Mouse (Mus musculus): ENCODE measurements around the gene C2cd2l.

Gene C2cd2l

GRCm38 (mm10) chr9:44327064-44327711 is 7.1 kb upstream of the C2cd2l start:
- POLR2A ChIA-PET: interaction anchor here (0.5 to 16.0 kb wide), 73 partner anchors 7 to 260 kb away, joined by 3 to 483 read pairs (median 6); partner anchors contain the start of genes H2afx (in 4 of the 4), Cbl (in 3 of the 4), Hinfp (in 3 of the 4) and Hmbs (in 3 of the 4)
- CTCF ChIA-PET: interaction anchor here in 3 of 4 experiments (0.6 to 2.3 kb wide), 11 partner anchors 16 to 258 kb away, joined by 3 to 16 read pairs (median 4); partner anchors contain the start of genes Cbl (in 1 of the 3), Ccdc153 (in 1 of the 3), Hinfp (in 1 of the 3) and Hmbs (in 1 of the 3)

DNA sequence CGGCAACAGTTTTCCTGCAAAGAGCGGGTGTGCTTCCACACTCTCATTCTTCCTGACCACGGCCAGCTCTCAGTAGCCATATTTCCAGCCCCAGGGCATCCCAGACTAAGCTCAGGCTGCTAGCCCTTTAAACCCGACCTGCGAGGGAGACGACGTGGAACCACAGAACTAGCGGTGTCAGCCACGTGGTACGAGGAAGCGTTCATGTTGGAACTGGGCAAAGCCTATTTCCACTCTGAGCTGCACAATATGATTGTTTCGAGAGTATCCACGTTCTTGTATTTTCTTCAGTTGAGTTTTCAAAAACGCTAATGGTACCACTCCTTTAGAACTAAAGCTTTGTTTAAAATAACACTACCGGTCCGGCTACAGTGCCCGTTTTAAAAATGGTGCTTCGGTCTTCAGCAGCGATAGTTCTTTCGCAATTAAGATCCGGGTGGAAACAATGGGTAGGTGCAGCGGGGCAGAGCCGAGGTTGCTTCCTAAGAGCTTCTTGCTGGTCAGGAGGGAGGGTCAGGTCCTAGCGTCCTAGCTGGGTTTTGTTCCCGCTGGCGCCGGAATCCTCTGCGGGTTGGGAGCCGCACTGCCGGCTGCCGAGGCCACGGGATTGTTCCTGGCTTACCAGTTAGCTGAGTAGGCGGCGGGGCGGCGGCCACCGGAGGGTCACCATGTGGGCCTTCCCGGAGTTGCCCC is 6.4 kb upstream of the C2cd2l start:
- ChIA-PET POLR2A (interaction anchor here (0.5 to 16.0 kb wide), 85 partner anchors 7 to 441 kb away, joined by 3 to 483 read pairs (median 6); partner anchors contain the start of genes H2afx (in 4 of the 4), Cbl (in 3 of the 4), Hinfp (in 3 of the 4) and Hmbs (in 3 of the 4)), CTCF (interaction anchor here in 3 of 4 experiments (0.6 to 2.3 kb wide), 15 partner anchors 16 to 250 kb away, joined by 3 to 16 read pairs (median 4); partner anchors contain the start of genes Cbl (in 1 of the 3), Ccdc153 (in 1 of the 3), Hinfp (in 1 of the 3) and Hmbs (in 1 of the 3))

GRCm38 (mm10) chr9:44325768-44326370 is 5.8 kb upstream of the C2cd2l start, which contains the start of gene Dpagt1:
Gene Dpagt1 (plus strand): TSS chr9:44326019.
- CTCF ChIA-PET: interaction anchor here in 2 of 4 experiments (0.7 to 2.3 kb wide), 12 partner anchors 15 to 249 kb away, joined by 3 to 16 read pairs (median 4); partner anchors contain the start of genes Ccdc153 (in 1 of the 2), Hinfp (in 1 of the 2), Hmbs (in 1 of the 2) and Vps11 (in 1 of the 2)
- POLR2A ChIA-PET: interaction anchor here (0.6 to 16.0 kb wide), 79 partner anchors 7 to 441 kb away, joined by 3 to 483 read pairs (median 6); partner anchors contain the start of genes H2afx (in 4 of the 4), Cbl (in 3 of the 4), Ccdc84 (in 3 of the 4) and Hinfp (in 3 of the 4)

DNA sequence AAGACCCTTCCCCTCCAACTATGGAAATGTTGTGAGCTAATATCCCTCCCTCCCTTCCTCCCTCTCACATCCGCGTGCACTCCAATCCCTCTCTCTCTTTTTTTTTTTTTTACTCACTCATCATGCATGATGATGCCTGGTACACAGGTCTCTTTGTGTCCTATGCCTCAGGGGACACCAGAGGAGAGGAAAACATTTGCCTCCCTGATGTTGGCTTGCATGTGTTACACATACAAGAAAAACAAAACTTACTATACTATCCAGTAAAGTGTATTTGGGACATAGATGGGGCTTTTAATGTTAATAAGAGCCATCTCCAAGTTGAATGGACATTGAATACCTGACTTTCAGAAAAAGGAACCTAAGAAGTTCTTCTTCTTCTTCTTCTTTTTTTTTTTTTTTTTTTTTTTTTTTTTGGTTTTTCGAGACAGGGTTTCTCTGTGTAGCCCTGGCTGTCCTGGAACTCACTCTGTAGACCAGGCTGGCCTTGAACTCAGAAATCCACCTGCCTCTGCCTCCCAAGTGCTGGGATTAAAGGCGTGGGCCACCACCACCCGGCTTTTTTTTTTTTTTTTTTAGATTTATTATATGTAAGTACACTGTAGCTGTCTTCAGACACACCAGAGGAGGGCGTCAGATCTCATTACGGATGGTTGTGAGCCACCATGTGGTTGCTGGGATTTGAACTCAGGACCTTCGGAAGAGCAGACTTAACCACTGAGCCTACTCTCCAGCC is 5.1 kb upstream of the C2cd2l start:
- ChIA-PET POLR2A (interaction anchor here (0.6 to 16.0 kb wide), 42 partner anchors 9 to 442 kb away, joined by 3 to 483 read pairs (median 9); partner anchors contain the start of genes H2afx (in 4 of the 4), Cbl (in 2 of the 4), Hmbs (in 2 of the 4) and Vps11 (in 2 of the 4)), CTCF (interaction anchor here in 3 of 4 experiments (0.7 to 2.3 kb wide), 9 partner anchors 8 to 248 kb away, joined by 3 to 16 read pairs (median 4); partner anchors contain the start of genes Vps11 (in 2 of the 3), Ccdc153 (in 1 of the 3), H2afx (in 1 of the 3) and Hyou1 (in 1 of the 3))

- CTCF ChIA-PET: interaction anchor here in 3 of 4 experiments (0.6 to 1.4 kb wide), 5 partner anchors 9 to 372 kb away, joined by 3 to 4 read pairs (median 3); partner anchors contain the start of genes H2afx (in 1 of the 3) and Hyou1 (in 1 of the 3)
- POLR2A ChIA-PET: interaction anchor here (0.9 to 16.0 kb wide), 11 partner anchors 10 to 90 kb away, joined by 3 to 483 read pairs (median 4); partner anchors contain the start of genes H2afx (in 3 of the 4), Hinfp (in 1 of the 4), Nlrx1 (in 1 of the 4) and Vps11 (in 1 of the 4)
Measured at GRCm38 (mm10) chr9:44324147-44324546, 4.1 kb upstream of the C2cd2l start.

GRCm38 (mm10) chr9:44323656-44324055 is 3.6 kb upstream of the C2cd2l start:
- ChIA-PET POLR2A (interaction anchor here (0.7 to 16.0 kb wide), 11 partner anchors 10 to 89 kb away, joined by 3 to 483 read pairs (median 4); partner anchors contain the start of genes H2afx (in 4 of the 4), Hinfp (in 1 of the 4) and Vps11 (in 1 of the 4)), CTCF (interaction anchor here in 2 of 4 experiments (0.6 to 1.1 kb wide), 3 partner anchors 10 to 372 kb away, joined by 3 to 4 read pairs (median 4); no protein-coding TSS in a partner anchor)

DNA sequence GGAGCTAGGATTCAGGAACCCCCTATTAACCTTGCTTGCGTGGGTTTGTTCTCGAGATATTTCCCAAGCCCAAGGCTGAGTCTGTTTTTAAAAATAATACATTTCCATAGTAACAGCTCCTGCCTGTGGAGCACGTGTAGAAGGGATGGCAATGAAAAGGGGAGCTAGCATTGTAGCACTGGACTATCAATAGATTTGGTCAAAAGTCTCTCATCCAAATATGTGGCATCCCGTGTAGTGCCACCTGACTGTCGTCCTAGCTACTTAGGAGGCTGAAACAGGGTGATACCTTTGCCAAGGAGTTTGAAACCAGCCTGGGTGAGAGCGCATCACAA is 681 bp upstream of the C2cd2l start:
- ChIA-PET CTCF (interaction anchor here in 3 of 4 experiments (0.6 to 2.4 kb wide), 24 partner anchors 8 to 1110 kb away, joined by 3 to 15 read pairs (median 4); partner anchors contain the start of genes Nlrx1 (in 2 of the 3), Arcn1 (in 1 of the 3), Cbl (in 1 of the 3) and H2afx (in 1 of the 3)), POLR2A (interaction anchor here (0.5 to 16.0 kb wide), 78 partner anchors 7 to 578 kb away, joined by 3 to 483 read pairs (median 6); partner anchors contain the start of genes H2afx (in 4 of the 4), Hmbs (in 4 of the 4), Cbl (in 3 of the 4) and Hinfp (in 3 of the 4))

- POLR2A ChIA-PET: interaction anchor here (0.5 to 16.0 kb wide), 62 partner anchors 7 to 1114 kb away, joined by 3 to 483 read pairs (median 8); partner anchors contain the start of genes Abcg4 (in 3 of the 4), Cbl (in 3 of the 4), H2afx (in 3 of the 4) and Hinfp (in 3 of the 4)
- CTCF ChIA-PET: interaction anchor here (0.6 to 2.4 kb wide), 15 partner anchors 8 to 203 kb away, joined by 3 to 11 read pairs (median 3); partner anchors contain the start of genes Ccdc153 (in 1 of the 4), H2afx (in 1 of the 4), Hyou1 (in 1 of the 4) and Nlrx1 (in 1 of the 4)
Measured at GRCm38 (mm10) chr9:44319105-44319886, 789 bp downstream of the C2cd2l start.

DNA sequence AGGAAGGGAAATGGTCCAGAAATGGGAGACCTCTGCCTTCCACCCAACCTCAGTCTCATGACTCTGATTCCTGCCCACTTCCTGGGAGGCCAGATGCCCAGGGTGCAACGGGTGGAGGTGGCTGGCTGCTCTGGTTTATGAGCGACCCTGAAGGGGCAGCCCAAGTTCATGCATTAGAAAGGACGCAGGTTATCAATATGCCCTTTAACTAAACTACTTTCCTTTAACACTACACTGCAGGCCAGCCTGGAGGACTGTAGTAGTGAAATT is 1.3 kb downstream of the C2cd2l start:
- POLR2A ChIA-PET: interaction anchor here (0.5 to 16.0 kb wide), 31 partner anchors 7 to 234 kb away, joined by 3 to 483 read pairs (median 12); partner anchors contain the start of genes H2afx (in 3 of the 4), Dpagt1 (in 2 of the 4), Hinfp (in 2 of the 4) and Vps11 (in 2 of the 4)
- CTCF ChIA-PET: interaction anchor here in 3 of 4 experiments (0.6 to 2.4 kb wide), 3 partner anchors 51 to 202 kb away, joined by 3 to 8 read pairs (median 7); partner anchors contain the start of gene Nlrx1 (in 1 of the 3)

- POLR2A ChIA-PET: interaction anchor here in 3 of 4 experiments (0.5 to 16.0 kb wide), 22 partner anchors 8 to 177 kb away, joined by 3 to 483 read pairs (median 8); partner anchors contain the start of genes H2afx (in 3 of the 3), Dpagt1 (in 2 of the 3), Hinfp (in 2 of the 3) and Hmbs (in 2 of the 3)
- CTCF ChIA-PET: interaction anchor here in 1 of 4 experiments (0.6 kb wide), 1 partner anchor 193 kb away, joined by 8 read pairs; no protein-coding TSS in a partner anchor
Measured at GRCm38 (mm10) chr9:44318076-44318825, 1.8 kb downstream of the C2cd2l start.

DNA sequence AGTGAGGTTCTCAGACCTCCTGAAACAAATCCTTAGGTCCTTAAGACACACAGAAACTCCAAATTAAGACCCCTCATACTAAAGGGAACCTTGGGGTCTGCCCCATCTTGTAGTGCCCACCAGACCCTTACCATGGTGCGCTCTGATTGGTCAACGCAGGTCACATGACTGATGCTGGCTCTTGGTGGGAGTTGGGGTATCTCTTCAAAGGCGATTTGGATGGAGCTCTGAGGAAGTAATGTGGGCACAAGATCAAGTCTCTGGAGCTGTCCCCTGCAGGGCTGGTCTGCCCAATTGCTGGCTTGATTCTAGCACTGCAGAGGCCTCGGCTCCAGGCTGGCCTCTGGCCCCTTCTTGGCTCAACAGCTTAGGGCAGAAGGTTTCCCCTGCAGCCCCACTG is 2.6 kb downstream of the C2cd2l start:
- ChIA-PET POLR2A (interaction anchor here in 3 of 4 experiments (0.6 to 16.0 kb wide), 15 partner anchors 8 to 540 kb away, joined by 3 to 483 read pairs (median 12); partner anchors contain the start of genes H2afx (in 3 of the 3), Dpagt1 (in 2 of the 3), Hinfp (in 2 of the 3) and Hmbs (in 2 of the 3)), CTCF (interaction anchor here in 1 of 4 experiments (0.7 kb wide), 1 partner anchor 13 kb away, joined by 5 read pairs; no protein-coding TSS in a partner anchor)

DNA sequence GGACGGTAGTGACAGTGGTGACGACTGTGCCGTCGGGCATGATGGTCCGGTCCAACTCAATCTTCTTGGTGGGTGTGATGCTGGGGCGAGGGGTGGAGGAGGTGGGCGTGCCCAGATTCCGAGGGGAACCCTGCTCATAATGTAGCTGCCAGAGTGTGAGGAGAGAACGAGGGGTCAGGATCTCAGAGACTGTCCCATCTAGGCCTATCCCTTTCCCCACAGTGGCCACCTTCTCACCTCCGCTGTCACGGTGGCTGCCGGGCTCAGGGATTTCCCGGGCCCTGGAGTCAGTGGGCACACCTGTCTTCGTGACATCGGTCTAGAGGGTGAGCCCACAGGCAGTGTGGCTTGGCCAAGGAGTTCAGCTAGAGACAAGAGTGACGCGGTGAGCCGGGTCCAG is 5.2 kb downstream of the C2cd2l start:
- CTCF ChIA-PET: no interaction called here
- POLR2A ChIA-PET: interaction anchor here in 3 of 4 experiments (1.3 to 16.0 kb wide), 6 partner anchors 12 to 20 kb away, joined by 3 to 483 read pairs (median 13); partner anchors contain the start of genes H2afx (in 3 of the 3) and Dpagt1 (in 1 of the 3)

GRCm38 (mm10) chr9:44314257-44314547 is 5.9 kb downstream of the C2cd2l start:
- POLR2A ChIA-PET: interaction anchor here in 2 of 4 experiments (0.8 to 16.0 kb wide), 4 partner anchors 12 to 1053 kb away, joined by 4 to 483 read pairs (median 56); partner anchors contain the start of genes H2afx (in 2 of the 2) and Dpagt1 (in 1 of the 2)

More at GRCm38 (mm10) chr9:44314257-44314547, 5.9 kb downstream of the C2cd2l start:
- CTCF ChIA-PET: no interaction called here
